Mouse (Mus musculus) cerebellum, postnatal 36 days (tissue): Measurements from ENCODE around the gene Apmap.

Experiments
- DNase-seq, 2 experiments: peaks; one replicate each; pipeline ENCODE4 v3.0.0; 2021 to 2022; ENCODE audit warnings: mixed read lengths in 2 of 2

The Apmap gene

DNA sequence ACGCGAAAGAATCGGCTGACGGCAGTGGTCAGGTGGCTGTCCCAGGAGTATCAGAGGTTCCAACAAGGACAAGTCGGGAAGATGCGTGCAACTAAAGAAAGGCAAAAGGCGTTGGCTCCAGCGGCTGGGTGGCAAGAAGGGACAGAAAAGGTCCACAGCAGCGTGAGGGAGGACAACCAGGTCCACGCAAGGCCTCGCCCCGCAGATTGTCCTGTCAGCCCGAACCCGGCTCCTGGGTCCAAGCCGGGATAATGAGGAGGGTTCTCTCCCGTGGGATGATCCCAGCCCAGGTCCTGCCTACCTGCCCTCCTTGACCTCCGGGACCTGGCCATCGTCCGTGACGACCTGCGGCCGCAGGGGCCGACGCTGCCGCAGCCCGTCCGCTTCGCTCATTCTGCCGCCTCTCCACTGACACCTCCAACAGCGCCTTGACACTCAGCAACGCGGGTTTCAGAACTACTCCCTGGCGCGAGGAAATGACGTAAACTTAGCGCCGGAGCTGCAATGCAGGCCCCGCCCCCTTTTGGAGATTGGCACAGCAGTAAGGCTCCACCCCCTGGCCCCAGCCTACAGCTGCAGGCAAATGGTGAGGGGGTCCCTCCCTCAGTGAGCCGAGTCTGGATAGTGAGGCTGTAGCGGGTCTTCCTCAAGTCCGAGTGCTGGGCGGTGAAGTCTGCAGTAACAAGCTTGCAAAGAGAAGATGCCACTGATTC, at the start of gene Apmap:
Gene Apmap (minus strand): TSS at position 481 of the 713 bp plus-strand sequence.
- peak; percentile 97 to 98 for DNase-seq

DNA sequence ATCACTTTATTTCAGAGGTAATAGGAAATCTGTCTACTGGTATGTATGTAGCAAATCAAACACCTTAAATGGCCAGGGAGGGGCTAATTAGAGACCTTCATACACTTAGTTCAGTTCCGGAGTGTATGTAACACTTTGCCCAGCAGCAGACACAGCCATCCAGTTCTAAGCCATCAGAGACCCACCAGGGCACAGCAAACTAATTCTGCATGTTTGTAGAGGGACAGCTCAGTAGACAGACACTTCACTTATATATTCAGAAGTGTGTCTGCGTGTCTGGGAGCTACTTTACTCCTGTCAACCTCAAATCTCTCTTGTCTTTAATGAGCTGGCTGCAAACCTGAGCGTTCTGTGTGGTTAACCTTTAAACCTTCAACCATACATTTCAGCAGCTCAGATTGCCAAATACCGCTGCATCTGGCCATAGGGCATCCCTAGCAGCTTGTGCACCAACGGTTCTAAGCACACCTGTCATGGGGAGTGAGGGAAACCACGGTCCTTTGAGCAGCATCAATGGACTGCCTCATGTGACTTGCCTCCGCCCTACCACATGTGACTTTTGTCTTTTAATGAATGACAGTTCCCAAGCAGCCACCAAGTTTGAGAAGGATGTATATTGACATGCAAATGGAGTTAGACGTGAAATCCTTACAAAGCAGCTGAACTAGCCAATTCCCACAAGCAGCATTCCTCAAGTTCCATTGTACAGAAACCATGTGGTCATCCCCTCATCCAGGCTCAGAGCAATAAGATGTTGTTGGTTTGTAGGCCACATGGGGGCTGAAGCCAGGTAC, 48.8 kb upstream of the Apmap start:
- no peak for DNase-seq

DNA sequence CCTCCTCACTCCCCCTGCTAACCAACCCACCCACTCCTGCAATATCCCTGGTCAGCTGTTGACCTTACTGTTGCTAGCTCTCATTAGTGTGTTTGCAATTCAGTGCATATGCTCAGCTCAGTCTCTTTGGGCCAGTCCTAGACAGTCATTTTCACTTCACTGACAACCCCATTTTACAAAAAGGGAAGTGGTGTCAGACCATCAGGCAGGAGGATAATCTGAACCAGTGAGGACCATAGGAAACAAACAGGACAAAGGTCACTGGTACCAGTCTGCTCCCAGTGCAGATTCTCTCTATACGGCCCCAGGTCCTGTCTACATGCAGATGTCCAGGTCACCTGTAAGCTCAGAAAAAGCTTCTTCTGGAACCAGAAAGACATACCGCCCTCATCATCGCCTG, 47.7 kb upstream of the Apmap start:
- DNase-seq: no peak

DNA sequence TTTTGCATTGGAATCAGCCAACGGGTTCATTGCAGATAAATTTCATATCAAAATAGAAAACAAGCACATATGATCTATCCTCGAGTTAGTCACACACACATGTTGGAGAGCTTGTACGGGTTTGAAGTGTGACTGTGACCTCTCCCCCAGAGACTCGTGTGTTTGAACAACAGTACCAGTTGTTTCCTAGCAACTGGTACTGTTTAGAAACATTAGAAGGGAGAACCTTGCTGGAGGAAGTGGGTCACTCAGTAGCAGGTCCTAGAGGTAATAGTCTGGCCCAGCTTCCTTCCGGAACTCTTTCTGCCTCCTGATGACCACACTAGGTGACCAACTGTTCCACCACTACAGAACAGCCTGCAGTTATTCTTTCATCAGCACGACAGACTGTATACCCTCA, 46.9 kb upstream of the Apmap start:
- no peak for DNase-seq

DNA sequence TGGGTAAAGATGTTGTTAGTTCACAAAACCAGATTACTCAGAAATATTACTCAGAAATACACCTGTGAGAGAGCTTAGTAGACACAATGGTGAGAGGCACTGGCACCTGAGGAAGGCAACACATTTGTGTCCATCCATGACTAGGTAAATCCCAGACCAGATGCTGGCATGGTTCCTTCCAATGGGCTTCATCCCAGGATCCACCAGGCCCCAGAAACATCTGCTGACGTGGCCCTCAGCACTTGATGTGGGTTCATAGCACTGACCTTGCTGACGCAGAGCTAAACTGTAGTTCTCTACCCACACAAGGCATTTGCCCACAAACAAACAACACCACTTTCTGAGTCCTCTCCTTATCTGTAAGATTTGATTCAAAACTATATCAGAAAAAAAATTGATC, 46.4 kb upstream of the Apmap start:
- no peak for DNase-seq

DNA sequence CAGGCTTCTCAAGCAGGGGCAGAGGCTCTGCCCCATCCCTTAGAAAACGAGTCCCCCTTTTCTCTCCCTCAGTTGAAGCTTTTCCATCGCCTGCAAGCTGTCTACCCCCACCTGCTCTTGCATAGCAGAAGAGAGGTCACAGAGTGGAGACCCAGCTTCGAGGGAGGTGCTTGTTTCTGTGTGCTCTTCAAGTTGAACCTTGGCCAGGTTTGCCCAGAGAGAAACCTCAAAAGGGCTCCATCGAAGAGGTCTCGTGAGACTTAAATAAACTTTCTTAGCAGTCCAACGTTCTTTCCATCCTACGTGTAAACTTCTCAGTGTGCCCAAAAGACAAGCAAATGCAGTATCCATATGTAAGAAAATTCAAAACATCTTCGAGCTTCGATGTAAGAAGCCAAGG, 43.0 kb upstream of the Apmap start:
- DNase-seq: no peak

DNA sequence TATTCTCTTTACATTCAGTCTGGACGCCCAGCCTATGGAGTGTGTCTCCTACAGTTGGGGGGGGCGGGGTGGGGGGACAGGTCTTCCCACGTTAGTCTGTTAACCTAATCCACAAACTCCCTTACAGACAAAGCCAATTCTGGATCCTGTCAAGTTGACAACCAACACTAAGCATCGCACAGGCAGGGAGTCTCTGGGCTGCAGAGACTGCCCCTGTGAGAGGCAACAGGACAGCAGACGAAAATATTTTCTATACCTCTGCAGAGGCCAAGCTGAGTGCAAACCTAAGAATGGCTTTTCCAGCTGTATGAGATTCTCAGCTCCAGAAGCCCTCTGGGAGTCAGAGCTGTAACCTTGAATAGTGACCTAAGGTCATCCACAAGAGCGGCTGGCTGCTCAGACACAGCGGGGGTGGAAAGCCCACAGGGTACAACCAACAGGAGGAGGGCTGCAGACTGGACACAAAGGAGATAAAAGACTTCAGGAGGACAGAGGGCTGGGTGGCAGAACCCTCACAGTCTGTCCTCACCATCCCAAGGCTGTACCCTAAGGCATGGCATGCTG, 42.2 kb upstream of the Apmap start:
- DNase-seq: no peak

DNA sequence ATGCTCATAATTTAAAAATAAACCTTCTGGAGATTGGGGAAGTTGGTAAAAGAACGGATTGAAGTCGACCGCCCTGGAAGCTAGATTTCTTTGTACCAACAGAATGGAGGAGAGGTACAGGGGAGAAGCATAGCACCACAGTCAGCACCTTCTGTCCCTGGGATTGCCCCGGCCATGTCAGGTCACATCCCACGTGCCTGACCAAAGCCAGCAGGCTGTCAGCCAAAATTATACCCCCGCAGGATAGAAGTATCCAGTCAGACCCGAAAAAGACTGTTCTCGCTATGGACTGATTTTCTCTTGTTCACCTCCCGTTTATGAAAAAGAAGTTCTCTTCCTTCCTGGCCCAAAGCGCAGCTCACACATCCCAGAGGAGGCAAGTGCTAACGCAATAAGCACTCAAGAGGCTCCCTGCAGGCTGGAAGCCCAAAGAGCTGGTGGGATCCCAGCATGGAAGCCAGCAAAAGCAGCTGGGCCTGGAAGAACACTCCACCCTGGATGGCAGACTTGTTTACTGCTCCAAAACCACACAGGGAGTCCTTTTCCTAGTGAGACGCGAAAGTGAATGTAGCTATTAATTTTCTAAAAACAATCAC, 40.0 kb upstream of the Apmap start:
- no peak for DNase-seq

DNA sequence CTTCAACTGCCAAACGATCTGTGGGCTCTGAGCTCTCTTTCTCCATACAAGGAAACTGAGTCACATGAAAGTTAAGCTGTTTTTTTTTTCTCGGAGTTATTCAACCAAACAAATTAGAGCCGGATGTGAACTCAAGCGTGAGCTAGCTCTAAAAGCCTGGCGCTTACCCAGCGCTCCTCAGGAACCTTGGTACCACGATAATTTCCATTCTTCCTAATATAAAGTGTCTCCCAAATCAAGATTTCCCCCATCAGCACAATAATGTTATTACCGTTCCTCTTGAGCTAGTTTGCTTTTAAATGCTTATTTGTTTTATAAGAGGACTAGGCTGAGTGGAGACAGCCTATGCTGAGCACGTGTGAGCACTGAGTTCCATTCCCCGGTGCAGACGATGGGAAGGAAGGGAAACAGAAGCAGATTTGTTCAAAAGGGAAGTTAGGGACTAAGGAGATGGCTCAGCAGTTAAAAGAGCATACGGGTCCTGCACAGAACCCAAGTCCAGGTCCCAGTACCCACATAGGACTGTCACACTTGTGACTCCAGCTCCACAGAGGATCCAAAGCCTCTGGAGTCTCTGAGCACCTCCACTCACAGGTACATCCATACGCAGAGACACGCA, 39.4 kb upstream of the Apmap start:
- DNase-seq: no peak

DNA sequence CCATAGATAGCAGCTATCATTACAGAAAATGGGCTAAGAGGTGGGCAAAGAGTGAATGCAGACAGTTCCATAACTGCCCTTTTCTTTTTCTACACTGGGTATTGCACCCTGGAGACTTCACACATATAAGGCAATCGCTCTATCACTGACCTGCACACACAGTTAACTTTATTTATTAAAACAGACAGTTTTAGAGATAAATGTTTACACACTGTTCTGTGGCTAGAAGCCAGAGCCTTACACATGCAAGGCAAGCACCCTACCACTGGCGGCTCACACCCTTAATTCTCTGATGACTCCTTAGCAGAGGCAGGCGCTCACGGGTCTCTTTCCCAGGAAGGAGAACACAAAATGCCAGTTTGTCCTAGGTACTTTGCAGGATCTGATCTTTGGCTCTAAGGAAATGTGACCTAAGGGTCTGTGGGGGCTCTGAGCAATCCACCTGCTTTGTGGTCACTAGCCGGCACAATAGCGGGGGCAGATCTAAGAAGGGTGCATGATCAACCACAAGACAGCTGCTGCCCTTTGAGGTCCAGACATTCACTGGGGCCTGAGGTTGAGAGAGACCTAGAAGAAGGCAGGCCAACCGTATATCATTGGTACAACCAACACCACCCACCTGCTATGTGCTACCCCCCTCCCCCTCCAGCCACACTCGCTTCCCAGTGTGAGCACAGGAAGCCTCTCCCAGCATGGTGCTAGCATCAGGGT, 38.2 kb upstream of the Apmap start:
- no peak for DNase-seq

DNA sequence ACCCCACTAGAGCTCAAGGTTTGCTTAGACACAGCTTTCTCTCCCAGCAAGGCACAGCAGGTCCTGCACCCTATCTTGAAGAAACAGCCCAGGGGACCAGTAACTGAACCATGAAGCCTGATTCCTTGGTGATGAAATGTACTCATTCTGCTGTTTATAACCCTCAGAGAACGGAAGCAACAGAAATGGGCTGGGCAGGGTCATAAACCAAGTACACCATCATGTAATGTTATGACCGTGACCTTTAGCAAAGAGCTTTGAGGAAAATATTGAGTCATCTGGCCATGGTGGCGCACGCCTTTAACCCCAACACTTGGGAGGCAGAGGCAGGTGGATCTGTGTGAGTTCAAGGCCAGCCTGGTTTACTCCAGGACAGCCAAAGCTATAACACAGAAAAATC, 36.9 kb upstream of the Apmap start:
- DNase-seq: no peak

DNA sequence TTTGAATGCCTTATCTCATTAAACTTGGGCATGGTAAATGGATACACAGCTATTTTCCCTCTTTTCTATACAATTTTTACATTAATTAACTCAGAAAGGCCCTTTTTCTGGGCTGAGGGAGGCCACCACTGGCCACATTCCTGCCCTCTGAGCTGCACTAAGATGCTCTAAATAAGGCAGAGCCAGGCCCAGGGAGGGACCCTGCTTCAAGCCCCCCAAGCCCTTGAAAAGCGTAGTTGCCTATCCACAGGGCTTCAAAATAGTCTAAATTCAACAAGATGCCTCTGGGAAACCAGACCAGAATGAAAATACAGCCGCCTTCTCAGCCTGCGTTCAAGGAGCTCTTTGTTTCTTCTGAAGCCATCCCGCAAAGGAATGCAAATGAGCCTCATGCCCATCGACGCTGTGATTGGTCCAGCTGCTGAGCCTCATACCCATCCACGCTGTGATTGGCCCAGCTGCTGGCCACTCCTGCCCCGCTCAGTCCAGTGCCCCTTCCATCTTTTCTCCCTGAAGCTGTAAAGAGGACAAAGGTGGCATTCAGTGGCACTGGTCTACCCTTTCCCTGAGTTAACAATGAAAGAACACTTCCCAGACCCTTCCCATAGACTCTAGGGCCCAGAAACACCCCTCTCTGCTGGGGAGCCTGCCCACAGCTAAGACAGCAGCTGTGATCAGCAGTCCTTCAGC, 35.5 kb upstream of the Apmap start:
- peak in 1 of 2 experiments; percentile 19 for DNase-seq

DNA sequence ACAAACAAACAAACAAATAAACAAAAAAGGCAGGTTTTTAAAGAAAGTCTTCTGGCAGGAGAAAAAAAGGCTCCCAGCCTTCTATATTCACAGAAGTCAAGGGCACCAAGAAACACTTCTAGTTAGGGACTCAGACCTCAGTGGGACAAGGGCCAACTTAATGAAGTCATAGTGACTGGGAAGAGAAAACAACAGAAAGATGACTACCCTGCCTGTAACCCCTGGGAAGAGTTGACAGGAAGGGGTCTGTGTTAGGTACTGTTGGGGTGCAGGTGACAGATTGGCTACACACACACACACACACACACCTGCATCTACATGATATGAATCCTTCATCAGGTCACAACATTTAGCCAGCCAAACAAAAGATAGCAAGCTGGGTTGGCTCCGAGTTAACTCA, 34.8 kb upstream of the Apmap start:
- DNase-seq: no peak

DNA sequence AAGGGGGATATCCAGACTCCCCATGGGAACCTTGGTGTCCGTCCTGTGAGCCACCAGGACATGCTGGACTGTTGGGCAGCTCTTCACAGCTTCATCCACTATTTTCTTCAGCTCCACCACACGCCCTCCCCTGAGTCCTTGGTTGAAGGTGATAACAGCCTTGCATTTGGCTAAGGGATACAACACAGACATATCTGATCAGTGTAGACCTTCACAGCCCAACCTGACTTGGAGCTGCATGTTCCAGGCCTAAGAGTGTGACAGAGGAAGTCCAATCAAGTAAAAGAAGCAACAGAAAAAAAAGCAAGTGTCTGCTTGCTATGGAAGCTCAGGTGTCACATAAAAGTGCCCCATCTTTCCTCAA, 30.0 kb upstream of the Apmap start:
- no peak for DNase-seq

DNA sequence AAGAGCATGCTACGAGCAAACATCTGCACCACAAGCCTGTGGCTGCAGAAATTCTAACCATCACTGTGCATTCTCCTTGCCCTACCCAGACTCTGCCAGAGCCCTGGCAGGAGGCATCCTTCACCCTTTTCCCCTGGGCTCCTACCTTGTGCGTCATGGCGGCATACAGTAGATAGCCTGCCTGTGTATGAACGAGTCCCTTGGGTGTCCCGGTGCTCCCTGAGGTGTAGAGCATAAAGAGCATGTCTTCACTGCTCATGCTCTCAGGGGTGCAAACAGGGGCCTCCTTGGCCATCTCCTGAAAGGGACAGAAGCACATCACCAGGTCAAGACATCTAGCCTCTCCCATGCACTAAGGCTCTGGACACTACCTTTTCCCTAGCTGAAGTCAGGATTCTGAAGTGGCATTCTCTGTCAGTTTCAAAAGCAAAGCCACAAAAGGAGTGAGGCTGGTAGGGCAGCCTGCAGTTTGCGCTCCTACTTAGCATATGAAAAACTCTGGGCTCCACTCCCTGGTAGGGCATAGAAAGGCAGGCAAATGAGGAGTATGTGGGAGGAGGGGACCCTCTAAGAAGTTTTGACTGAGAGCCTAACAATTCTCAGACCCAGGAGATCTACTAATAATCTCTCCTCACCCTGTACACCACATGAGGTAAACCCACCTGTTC, 29.5 kb upstream of the Apmap start:
- DNase-seq: no peak

DNA sequence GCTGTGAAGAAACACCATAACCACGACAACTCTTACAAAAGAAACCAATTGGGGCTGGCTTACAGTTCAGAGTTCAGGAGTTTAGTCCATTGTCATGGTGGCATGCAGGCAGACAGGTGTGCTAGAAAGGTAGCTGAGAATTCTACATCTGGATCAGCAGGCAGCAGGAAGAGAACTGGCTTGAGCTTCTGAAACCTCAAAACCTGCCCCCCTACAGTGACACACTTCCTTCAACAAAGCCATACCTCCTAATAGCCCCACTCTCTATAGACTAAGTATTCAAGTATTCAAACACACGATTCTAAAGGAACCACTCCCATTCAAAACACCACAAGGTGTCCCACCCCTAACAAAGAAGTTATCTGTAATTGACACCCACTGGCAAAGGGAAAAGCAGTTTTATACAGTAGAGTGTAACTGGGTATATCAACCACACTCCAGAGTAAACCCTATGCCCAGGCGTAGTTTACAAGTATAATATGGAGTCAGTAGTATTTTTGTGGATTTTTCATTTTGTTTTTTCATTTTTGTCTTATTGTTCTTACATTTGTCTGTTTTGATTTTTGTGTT, 27.6 kb upstream of the Apmap start:
- no peak for DNase-seq

DNA sequence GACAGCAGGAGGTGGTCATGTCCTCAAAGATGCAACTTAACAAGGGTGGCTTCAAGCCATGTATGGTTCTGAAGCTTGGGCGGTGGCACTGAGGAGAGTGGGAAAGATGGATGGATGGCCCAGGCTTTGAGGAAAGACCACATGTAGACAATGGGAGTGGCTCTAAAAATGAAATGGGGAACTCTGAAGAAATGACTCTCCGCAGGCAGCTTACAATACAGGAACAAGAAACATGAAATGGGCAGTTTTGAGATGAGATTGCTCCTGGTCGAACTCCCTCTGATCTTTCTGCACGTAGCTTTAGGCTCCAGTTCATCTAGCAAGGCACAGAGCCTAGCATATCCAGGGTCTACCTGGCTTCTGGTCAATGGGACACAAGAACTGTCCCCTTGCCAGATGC, 20.9 kb upstream of the Apmap start:
- no peak for DNase-seq

DNA sequence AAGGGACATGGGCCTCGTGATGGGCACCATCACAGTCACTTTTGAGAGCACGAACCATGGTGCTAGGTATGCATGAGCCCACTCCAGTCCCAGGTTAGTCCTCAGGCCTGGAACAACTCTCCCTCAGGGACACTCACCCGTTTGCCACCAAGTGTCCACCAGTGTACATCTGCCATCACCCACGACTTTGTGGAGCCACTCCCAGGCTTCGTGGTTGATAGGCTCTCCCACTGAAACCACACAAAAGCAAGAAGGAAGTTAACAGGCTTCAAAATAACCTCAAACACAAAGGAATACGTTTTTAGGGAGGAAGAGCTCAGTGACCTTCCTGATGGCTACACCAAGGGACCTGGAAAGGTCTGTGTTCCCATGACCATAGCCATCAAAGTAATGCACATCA, 18.8 kb upstream of the Apmap start:
- no peak for DNase-seq

DNA sequence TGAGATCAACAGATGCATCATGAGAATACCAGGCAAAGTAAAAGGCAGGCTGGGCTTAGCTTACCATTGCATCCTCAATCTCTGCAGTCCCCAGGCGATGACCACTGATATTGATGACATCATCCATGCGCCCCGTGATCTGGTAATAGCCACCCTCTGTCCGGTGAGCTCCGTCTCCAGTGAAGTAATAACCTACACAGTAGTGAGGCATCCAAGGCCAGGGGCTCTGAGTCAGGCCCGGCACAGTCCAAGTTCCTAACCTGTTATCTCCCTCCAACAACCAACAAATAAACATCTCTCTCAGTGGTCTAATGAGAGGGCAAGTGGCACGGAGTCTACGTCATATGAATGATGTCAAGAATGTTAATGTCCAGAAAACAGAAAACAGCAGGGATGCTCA, 16.6 kb upstream of the Apmap start:
- no peak for DNase-seq

DNA sequence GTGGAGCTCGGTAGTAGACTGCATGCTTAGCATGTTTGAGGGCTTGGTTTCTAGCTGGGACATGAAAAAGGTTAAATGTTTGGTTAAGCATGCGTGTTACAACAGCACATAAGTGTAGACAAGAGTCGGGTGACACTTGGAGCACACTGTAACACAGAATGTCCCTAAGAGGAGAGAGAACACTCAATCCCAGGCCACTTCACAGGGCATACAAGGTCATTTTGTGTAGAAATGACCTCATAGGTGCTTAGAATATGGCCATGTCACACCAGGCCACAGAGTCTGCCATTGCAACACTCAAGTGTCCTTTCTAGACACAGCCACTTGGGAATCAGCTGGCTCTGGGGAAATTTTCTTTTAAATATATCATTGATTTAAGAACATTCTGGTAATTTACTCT, 15.6 kb upstream of the Apmap start:
- DNase-seq: no peak

DNA sequence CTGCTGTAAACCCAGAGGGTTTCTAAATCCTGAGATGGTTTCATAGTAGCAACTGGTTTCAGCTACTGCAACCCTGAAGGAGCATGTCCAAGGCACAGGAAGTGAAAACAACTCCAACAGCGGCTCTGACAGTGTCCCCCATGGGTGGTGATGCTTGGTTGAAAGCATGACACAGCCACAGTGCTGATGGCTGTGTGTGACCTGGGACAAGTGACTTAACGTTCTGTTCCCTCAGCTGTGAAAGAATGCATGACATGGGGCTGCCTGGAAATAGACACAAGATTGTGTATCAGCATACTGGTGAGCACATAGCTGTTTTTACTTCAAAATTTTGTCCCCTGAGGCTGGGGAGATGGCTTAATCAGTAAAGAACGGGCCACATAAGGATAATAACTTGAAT, 13.3 kb upstream of the Apmap start:
- DNase-seq: no peak
